Mouse (Mus musculus) kidney, postnatal 0 days (tissue): ENCODE measurements around the gene Apoc4. TPM values are rescaled to one million over a fixed set of nuclear protein-coding genes. Genes with fewer than 3 reads are reported as not detected.

ENCODE experiments used
- ATAC-seq: fragments of 200-750 bp; cut with Nextera tagmentation; replicated peaks from 2 replicates; pipeline ENCODE4 v1.8.0; 2017; ENCODE audit warnings: low read depth, moderate number of reproducible peaks, moderate TSS enrichment, moderate library complexity; ENCODE audit not compliant: low FRiP score
- DNase-seq: peaks from one replicate; pipeline ENCODE4 v3.0.0-alpha.2; 2016; ENCODE audit warnings: low spot score
- H3K27ac ChIP-seq: fragments of 300-500 bp; sonication (generic); 2 replicates; pipeline ENCODE4 v1.5.1; 2014; ENCODE audit warnings: mild to moderate bottlenecking
- H3K27me3 ChIP-seq: fragments of 300-500 bp; sonication (generic); 2 replicates; pipeline ENCODE4 v1.6.1; 2014; ENCODE audit warnings: low read length, mixed read lengths; ENCODE audit not compliant: insufficient read depth
- H3K36me3 ChIP-seq: fragments of 300-500 bp; sonication (generic); 2 replicates; pipeline ENCODE4 v1.6.1; 2014; ENCODE audit warnings: low read length, mixed read lengths; ENCODE audit not compliant: insufficient read depth
- H3K4me1 ChIP-seq: fragments of 300-500 bp; sonication (generic); replicated peaks from 2 replicates; pipeline ENCODE4 v1.6.1; 2014; ENCODE audit warnings: antibody characterized with exemption, low read length, mixed read lengths; ENCODE audit not compliant: insufficient read depth
- H3K4me2 ChIP-seq: fragments of 300-500 bp; sonication (generic); 2 replicates; pipeline ENCODE4 v1.6.1; 2014; ENCODE audit warnings: mild to moderate bottlenecking, low read length, moderate library complexity, mixed read lengths
- H3K4me3 ChIP-seq: fragments of 300-500 bp; sonication (generic); replicated peaks from 2 replicates; pipeline ENCODE4 v1.5.1; 2014; ENCODE audit warnings: low read depth, low read length
- H3K9ac ChIP-seq: fragments of 300-500 bp; sonication (generic); 2 replicates; pipeline ENCODE4 v1.6.1; 2014; ENCODE audit warnings: low read depth, low read length
- H3K9me3 ChIP-seq: fragments of 300-500 bp; sonication (generic); replicated peaks from 2 replicates; pipeline ENCODE4 v1.6.1; 2016; ENCODE audit warnings: low read length, inconsistent platforms, mixed read lengths
- CTCF ChIP-seq: IDR thresholded peaks from 2 replicates; pipeline ENCODE4 v1.5.1; 2016; ENCODE audit warnings: antibody characterized with exemption, low read depth, mild to moderate bottlenecking, moderate library complexity
- WGBS: fragments of 180-500 bp; shearing (Covaris S2); extraction: QIAGEN DNeasy Blood & Tissue Kit; methylation state at CpG from one replicate; pipeline ENCODE4 v1.1.7; 2014; 5-methylcytosine and 5-hydroxymethylcytosine counted together
- polyA plus RNA-seq: library from polyadenylated mRNA; unstranded; fragments of >200 nt; fragmentation: Nextera tagmentation; extraction: Ambion mirVana; gene quantifications from 2 replicates; pipeline ENCODE4 v1.2.1, GENCODE M21; 2015

The Apoc4 gene
- polyA plus RNA-seq, 1 experiment from 2014 or later: 0.26 TPM

DNA sequence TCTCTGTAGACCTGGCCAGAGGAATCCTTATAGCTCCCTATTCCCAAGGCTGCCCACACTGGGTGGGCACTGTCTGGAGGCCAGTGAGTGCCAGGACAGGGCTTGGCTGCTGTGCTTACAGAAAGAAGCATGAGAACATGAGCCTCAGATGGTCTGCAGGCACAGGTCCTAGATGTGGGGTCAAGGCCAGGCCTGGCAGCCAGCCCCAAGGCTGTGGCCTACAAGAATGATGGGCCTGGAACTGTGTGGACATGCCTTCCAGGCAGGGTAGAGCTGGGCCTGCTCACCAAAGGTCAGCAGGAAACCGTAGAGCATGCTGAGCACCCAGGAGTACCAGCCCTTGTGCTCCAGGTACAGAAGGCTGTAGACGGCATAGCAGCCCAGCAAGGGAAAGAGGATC is 46.7 kb downstream of the Apoc4 start:
- no peak overlapping the region for H3K4me3 ChIP-seq
- ATAC-seq (no peak), DNase-seq (no peak)
- H3K27ac ChIP-seq: no peak overlapping the region
- no peak overlapping the region for H3K4me2 ChIP-seq
- no peaks in the 10 kb centered on the region for H3K4me1 ChIP-seq
- no peak overlapping the region for H3K9ac ChIP-seq
- WGBS: 97% methylated on average over 2 of the region's 2 CpGs
- peaks cover 74% of the 10 kb centered on the region for H3K36me3 ChIP-seq
- H3K27me3 ChIP-seq: no peaks in the 10 kb centered on the region
- H3K9me3 ChIP-seq: no peaks in the 10 kb centered on the region
- no peak for TF ChIP-seq CTCF

DNA sequence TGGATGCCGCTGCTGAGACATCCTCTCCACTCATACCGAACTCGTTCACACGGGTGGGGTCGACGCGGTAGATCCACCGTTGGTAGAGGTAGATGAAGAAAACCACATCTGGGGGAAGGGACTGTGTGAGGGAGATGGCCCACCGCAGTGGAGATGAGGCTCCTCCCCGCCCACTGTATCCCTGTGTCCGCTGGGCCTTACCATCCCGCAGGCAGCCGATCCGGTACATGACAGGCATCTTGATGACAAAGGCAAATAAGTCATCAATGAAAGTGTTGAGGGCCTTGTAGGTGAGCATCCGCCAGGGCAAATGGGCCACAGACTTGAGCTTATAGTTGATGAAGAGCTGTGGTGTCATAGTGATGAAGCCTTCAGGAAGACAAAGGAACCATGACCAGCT is 47.4 kb downstream of the Apoc4 start:
- Histone ChIP-seq H3K4me3 (no peak overlapping the region), H3K27ac (no peak overlapping the region), H3K4me1 (no peaks in the 10 kb centered on the region), H3K9ac (no peak overlapping the region), H3K4me2 (no peak overlapping the region), H3K36me3 (peaks cover 67% of the 10 kb centered on the region), H3K9me3 (no peaks in the 10 kb centered on the region), H3K27me3 (no peaks in the 10 kb centered on the region)
- 93% methylated on average over 15 of the region's 15 CpGs for WGBS
- ATAC-seq: no peak
- no peak for TF ChIP-seq CTCF
- DNase-seq: no peak

DNA sequence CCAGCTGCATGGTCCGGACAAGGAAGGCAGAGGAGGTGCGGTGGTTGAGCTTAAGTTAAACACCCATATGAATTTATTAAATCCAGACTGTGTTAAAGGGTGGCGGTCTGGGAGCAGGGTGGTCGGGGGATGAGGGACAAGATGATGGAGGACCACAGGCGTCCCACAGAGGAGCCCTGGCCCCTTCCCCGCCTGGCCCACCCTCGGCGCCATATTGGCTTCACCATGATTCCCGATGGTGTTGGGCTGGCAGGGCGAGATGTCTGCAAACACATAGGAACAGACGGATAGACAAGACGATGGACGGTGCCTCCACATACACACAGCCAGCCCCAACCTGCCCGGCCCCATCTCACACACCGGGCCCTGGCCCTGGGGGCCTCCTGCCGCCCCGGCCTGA is 48.1 kb downstream of the Apoc4 start:
- Histone ChIP-seq H3K27ac (no peak overlapping the region), H3K4me3 (no peak overlapping the region), H3K9me3 (no peaks in the 10 kb centered on the region), H3K9ac (no peak overlapping the region), H3K4me2 (no peak overlapping the region), H3K36me3 (peaks cover 60% of the 10 kb centered on the region), H3K4me1 (no peaks in the 10 kb centered on the region), H3K27me3 (no peaks in the 10 kb centered on the region)
- ATAC-seq (no peak), DNase-seq (no peak)
- TF ChIP-seq CTCF: no peak
- WGBS: 92% methylated on average over 17 of the region's 17 CpGs

DNA sequence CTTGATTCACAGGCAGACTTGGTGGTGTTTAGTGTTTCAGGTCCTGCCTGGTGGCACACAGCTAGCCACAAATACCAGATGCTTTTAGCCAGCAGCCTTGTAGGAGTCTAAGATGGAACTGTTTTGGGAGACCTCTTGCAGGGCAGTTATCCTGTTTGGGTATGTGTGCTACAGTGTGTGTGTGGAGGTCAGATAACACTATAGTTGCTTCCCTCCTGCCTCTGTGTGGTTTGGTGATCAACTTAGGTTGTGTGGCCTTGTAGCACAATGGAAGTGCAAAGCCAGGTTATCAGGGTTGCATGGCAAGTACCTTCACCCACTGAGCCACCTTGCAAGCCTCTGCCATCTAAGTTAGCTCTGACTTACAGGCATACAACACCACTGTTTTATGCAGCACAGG is 48.6 kb downstream of the Apoc4 start:
- Histone ChIP-seq H3K36me3 (peaks cover 56% of the 10 kb centered on the region), H3K4me3 (no peak overlapping the region), H3K9me3 (no peaks in the 10 kb centered on the region), H3K27me3 (no peaks in the 10 kb centered on the region), H3K4me2 (no peak overlapping the region), H3K27ac (no peak overlapping the region), H3K4me1 (no peaks in the 10 kb centered on the region), H3K9ac (no peak overlapping the region)
- no peak for ATAC-seq
- no peak for TF ChIP-seq CTCF
- DNase-seq: no peak

DNA sequence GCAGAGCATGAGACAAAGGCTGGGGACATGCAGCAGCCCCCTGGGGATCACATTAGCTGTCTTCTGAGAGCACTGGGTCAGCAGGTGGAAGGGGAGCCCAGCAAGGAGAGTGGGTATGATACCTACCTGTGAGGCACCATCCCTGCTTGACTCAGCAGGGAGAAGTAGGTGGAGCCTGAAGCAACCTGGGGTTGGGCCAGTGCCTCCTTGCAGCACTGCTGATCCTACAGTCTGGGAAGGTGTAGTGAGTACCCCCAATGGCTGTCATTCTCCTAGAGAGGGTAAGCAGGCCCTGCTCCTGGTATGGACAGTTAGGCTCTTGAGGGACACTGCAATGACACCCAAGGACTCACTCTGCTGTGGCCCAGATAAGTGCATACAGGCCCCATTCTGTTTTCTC is 49.0 kb downstream of the Apoc4 start:
- peaks cover 51% of the 10 kb centered on the region for H3K36me3 ChIP-seq
- no peak overlapping the region for H3K27ac ChIP-seq
- H3K4me1 ChIP-seq: no peaks in the 10 kb centered on the region
- DNase-seq: no peak
- ATAC-seq: no peak
- no peak overlapping the region for H3K4me2 ChIP-seq
- no peak for TF ChIP-seq CTCF
- H3K4me3 ChIP-seq: no peak overlapping the region
- H3K9ac ChIP-seq: no peak overlapping the region
- H3K9me3 ChIP-seq: no peaks in the 10 kb centered on the region
- H3K27me3 ChIP-seq: no peaks in the 10 kb centered on the region

DNA sequence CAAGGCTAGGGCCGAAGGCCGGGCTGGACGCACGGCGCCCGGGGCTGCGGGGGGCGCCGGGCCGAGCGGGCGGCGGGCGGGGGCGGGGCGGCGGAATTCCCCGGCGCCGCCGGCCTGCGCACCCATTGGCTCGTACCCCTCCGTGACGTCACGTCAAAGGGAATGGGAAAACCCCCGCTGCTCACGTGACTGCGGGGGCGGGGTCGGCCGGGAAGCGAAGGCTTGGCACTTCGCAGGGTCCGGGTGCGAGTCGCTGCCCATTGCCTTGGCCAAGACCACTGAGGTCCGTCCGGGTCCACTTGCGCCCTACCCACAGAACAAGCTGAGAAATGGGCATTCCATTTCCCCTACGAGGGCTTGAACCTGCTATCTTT is 51.9 kb downstream of the Apoc4 start, which contains the start of gene Relb:
Relb (minus strand) TSS at position 78 of the 374 bp plus-strand sequence.
- peak within 1 kb of the TSS; percentile 67 for H3K9ac ChIP-seq
- H3K4me2 ChIP-seq: peak within 1 kb of the TSS; percentile 99
- peak within 1 kb of the TSS; percentile 94 for H3K27ac ChIP-seq
- H3K27me3 ChIP-seq: no peaks in the 10 kb centered on the region
- no peaks in the 10 kb centered on the region for H3K4me1 ChIP-seq
- 2% methylated on average over 23 of the region's 41 CpGs for WGBS
- no peak for TF ChIP-seq CTCF
- DNase-seq: peak; percentile 93
- ATAC-seq: peak; percentile 61
- no peaks in the 10 kb centered on the region for H3K9me3 ChIP-seq
- H3K4me3 ChIP-seq: peak within 1 kb of the TSS; percentile 84
- H3K36me3 ChIP-seq: peaks cover 22% of the 10 kb centered on the region
